Mouse (Mus musculus): ENCODE data around the gene Zbtb16.

The Zbtb16 gene

DNA sequence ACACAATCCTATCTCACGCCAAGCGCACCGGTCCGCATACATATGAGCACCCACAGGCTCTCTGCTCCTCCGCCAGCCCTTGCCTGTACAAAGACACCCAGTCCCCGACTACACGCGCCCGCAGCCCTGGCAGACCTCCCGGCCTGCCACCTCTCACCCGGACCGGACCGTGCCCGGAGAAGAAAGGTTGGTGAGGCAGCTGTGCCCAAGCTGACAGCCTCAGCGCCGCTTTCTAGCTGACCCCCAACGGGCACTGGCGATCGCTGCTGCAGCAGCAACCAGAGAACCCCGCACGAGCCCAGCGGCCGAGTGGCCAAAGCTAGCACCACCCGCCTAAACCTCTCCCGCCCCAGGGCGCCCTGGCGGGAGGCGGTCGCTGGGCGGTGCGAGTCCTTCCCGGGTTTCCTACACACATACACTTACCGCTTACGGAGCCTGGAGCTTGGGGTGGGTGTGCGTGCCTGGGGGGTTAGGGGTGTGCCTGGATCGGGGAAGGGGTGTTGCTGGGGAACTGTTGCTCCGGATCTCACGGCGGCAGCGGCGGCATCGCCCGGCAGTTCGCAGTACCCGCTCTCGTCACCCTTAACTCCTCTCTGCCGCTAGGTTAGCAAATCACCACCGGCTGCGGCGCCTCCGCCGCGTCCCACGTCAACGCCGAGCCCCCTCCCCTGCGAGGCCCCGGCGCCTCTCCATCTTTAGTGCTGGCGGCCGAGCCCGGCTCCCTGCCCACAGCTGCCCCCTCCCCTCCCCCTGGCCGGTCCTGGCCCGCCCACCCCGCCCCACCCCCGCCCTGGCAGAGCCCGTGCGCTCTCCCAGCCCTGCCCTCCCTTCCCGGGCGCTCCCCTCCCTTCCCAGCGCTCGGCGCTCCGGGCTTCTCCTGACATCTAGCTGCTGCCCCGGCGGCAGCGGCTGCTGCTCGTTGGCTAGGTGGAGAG lies at the start of gene Zbtb16:
TSS of gene Zbtb16 (minus strand) at position 592 of the 935 bp plus-strand sequence.
- peak within 1 kb of the TSS; percentile 82 for H3K4me3 ChIP-seq (replicated peaks; ENCODE audit: low read length)
- H3K36me3 ChIP-seq (ENCODE audit: insufficient read depth, low read length) = no peaks in the 10 kb centered on the region
- peaks cover 43% of the 10 kb centered on the region for H3K4me1 ChIP-seq (replicated peaks; ENCODE audit: low read depth, low read length)
- TF ChIP-seq POU5F1 (IDR thresholded peaks at IDR 0.05; ENCODE audit: borderline replicate concordance, low read length) (no peak), NANOG (IDR thresholded peaks at IDR 0.05; ENCODE audit: borderline replicate concordance, low read length) (no peak), CTCF (conservative IDR thresholded peaks at IDR 0.05; ENCODE audit: low read length) (no peak)
- no peaks in the 10 kb centered on the region for H3K9me3 ChIP-seq (ENCODE audit: low read length)
- peaks cover 92% of the 10 kb centered on the region for H3K27me3 ChIP-seq (ENCODE audit: insufficient read depth, low read length)

DNA sequence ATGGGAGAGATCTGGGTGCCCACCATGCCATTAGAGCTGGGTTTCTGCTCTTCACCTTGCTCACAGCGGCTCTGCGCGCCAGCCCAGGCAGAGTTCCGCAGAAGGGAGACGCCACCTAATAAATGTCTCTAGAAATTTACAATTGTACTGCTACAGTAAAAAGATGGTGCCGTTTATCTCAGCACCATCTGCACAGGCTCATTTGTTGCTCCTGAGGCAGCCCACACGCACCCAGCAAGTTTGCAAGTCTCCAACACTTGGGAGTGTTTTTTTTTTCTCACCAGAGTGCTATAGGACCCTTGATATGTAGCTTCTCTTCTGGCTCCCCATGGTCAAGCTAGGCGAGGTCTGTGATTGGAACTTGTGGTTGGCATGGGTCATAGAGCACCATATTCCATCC lies 36.9 kb upstream of the Zbtb16 start:
- Histone ChIP-seq H3K27me3 (ENCODE audit: insufficient read depth, low read length) (peaks cover 9% of the 10 kb centered on the region; the same call in 1 of the 2 replicates), H3K4me1 (replicated peaks; ENCODE audit: low read depth, low read length) (no peaks in the 10 kb centered on the region), H3K9me3 (ENCODE audit: low read length) (no peaks in the 10 kb centered on the region), H3K4me3 (replicated peaks; ENCODE audit: low read length) (no peak overlapping the region), H3K36me3 (ENCODE audit: insufficient read depth, low read length) (no peaks in the 10 kb centered on the region)
- TF ChIP-seq NANOG (IDR thresholded peaks at IDR 0.05; ENCODE audit: borderline replicate concordance, low read length) (no peak), CTCF (conservative IDR thresholded peaks at IDR 0.05; ENCODE audit: low read length) (no peak), POU5F1 (IDR thresholded peaks at IDR 0.05; ENCODE audit: borderline replicate concordance, low read length) (no peak)

DNA sequence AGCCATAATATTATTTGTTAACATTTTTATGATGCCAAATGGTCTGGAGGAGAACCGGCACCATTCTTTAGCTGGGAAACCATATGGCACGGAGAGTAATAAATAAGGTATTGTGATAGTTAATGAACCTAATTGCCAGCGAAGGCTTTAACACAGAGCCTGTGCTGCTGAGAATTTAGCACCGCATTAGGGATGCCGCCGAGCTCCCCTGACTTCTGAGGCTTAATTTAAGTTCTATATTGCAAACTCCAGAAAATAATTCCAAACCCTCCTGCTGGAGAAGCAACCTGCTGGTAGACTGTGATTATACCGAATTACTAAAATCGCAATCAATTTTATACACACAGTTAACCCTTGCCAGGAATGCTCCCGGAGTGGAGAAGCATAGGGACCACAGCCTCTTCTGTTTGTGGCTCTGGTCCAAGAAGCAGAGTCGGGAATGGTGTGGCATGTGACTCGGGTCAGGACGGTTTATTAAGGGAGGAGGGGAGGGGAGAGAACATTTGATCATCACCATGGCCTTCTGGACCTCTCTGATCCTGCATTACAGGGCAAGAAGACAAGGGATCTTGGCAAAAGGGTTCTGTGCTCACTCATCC lies 30.6 kb upstream of the Zbtb16 start:
- Histone ChIP-seq H3K4me3 (replicated peaks; ENCODE audit: low read length) (no peak overlapping the region), H3K4me1 (replicated peaks; ENCODE audit: low read depth, low read length) (peaks cover 4% of the 10 kb centered on the region; the same call in 1 of the 2 replicates), H3K9me3 (ENCODE audit: low read length) (no peaks in the 10 kb centered on the region), H3K27me3 (ENCODE audit: insufficient read depth, low read length) (peaks cover 40% of the 10 kb centered on the region), H3K36me3 (ENCODE audit: insufficient read depth, low read length) (no peaks in the 10 kb centered on the region)
- TF ChIP-seq CTCF (conservative IDR thresholded peaks at IDR 0.05; ENCODE audit: low read length) = no peak
- TF ChIP-seq POU5F1 (IDR thresholded peaks at IDR 0.05; ENCODE audit: borderline replicate concordance, low read length) = no peak
- no peak for TF ChIP-seq NANOG (IDR thresholded peaks at IDR 0.05; ENCODE audit: borderline replicate concordance, low read length)

DNA sequence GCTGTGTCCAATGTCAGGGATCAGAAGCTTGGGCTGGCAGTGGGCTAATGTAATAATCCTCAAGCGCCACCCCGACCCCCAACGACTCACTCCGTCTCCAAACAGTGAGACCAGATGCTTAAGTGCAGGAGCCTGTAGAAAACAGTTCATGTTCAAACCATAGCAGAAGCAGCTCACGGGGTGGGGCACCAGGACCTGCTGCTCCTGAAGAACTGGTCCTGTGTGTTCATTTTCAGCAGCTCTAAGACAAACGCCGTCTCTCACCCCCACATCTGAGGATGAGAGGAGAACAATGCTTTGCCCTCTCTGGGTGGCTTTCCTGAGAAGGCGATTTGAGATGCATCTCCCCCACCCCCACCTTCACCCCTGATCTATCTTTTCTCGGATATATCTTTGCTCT lies 29.2 kb upstream of the Zbtb16 start:
- Histone ChIP-seq H3K4me1 (replicated peaks; ENCODE audit: low read depth, low read length) (peaks cover 12% of the 10 kb centered on the region), H3K4me3 (replicated peaks; ENCODE audit: low read length) (no peak overlapping the region), H3K9me3 (ENCODE audit: low read length) (no peaks in the 10 kb centered on the region), H3K36me3 (ENCODE audit: insufficient read depth, low read length) (no peaks in the 10 kb centered on the region), H3K27me3 (ENCODE audit: insufficient read depth, low read length) (peaks cover 38% of the 10 kb centered on the region)
- TF ChIP-seq POU5F1 (IDR thresholded peaks at IDR 0.05; ENCODE audit: borderline replicate concordance, low read length) = no peak
- TF ChIP-seq NANOG (IDR thresholded peaks at IDR 0.05; ENCODE audit: borderline replicate concordance, low read length) = no peak
- no peak for TF ChIP-seq CTCF (conservative IDR thresholded peaks at IDR 0.05; ENCODE audit: low read length)

DNA sequence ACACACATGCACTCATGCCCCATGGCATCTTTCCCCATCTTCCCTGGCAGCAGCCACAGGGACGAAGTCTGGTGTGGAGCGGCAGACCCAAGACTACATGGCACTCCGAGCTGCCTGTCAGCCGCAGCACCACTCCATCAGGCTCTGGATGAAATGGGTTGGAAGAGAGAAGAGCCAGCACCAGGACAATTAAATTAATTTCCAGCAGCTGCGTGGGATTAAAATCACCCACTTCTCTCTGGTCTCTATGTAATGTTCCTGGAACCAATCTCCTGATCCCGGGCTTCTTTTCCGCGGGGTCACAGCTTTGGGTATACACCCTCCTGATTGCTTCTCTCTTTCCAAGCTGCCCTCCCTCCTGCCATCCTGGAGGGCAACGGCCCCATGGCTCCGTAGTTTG lies 25.5 kb upstream of the Zbtb16 start:
- Histone ChIP-seq H3K4me1 (replicated peaks; ENCODE audit: low read depth, low read length) (peaks cover 17% of the 10 kb centered on the region), H3K27me3 (ENCODE audit: insufficient read depth, low read length) (peaks cover 23% of the 10 kb centered on the region), H3K4me3 (replicated peaks; ENCODE audit: low read length) (no peak overlapping the region), H3K36me3 (ENCODE audit: insufficient read depth, low read length) (no peaks in the 10 kb centered on the region), H3K9me3 (ENCODE audit: low read length) (no peaks in the 10 kb centered on the region)
- TF ChIP-seq POU5F1 (IDR thresholded peaks at IDR 0.05; ENCODE audit: borderline replicate concordance, low read length) (no peak), CTCF (conservative IDR thresholded peaks at IDR 0.05; ENCODE audit: low read length) (no peak), NANOG (IDR thresholded peaks at IDR 0.05; ENCODE audit: borderline replicate concordance, low read length) (no peak)

DNA sequence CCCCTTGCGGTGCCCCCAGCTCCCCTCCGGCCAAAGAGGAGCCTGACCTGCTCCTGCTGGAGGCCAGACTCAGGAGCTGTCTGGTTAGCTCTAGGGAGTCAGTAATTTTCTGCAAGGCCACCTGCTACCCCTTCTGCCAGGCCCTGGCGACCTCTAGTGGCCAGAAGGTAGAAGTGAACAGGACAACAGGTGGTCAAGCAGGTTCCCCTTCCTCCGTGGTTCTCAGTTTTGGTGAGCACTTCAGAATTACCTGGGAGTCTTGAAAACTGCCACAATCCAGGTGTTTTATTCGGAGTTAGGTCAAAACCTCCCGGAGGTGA lies 24.5 kb upstream of the Zbtb16 start:
- TF ChIP-seq NANOG (IDR thresholded peaks at IDR 0.05; ENCODE audit: borderline replicate concordance, low read length) (no peak), CTCF (conservative IDR thresholded peaks at IDR 0.05; ENCODE audit: low read length) (peak; percentile 88)
- Histone ChIP-seq H3K27me3 (ENCODE audit: insufficient read depth, low read length) (peaks cover 24% of the 10 kb centered on the region), H3K9me3 (ENCODE audit: low read length) (no peaks in the 10 kb centered on the region), H3K4me3 (replicated peaks; ENCODE audit: low read length) (no peak overlapping the region), H3K36me3 (ENCODE audit: insufficient read depth, low read length) (no peaks in the 10 kb centered on the region), H3K4me1 (replicated peaks; ENCODE audit: low read depth, low read length) (peaks cover 15% of the 10 kb centered on the region)

DNA sequence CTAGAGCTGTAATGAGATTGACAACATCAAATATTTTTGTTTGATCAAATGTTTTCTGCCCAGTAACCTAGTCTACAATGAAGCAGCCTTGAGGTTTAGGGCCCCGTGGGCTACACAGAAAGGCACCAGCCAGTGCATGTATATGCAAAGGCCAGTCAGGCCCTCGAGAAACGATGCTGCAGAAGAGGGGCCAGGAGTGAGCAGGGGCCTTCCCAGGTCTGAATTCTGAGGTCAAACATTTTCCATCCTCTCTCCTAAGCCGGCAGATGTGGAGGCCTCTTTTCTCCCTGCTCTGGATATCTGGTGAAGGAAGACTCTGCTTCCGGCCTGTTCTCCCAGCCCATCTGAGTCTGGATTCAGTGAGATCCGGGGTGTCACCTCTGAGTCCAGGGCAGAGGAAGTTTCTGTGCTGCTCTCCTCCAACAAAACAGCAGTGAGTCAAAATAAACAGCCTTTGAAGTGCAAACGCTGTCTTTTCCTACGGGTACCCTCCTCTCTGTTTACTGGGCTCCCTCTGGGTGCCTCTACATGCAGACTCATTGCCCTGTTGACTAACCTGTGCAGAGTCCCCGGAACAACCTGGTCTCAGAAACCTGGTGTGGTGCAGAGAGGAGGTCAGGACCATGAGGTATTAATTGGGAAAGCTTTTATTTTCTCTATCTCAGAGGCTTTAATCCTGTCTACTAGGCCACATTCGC lies 24.0 kb upstream of the Zbtb16 start:
- H3K36me3 ChIP-seq (ENCODE audit: insufficient read depth, low read length) = no peaks in the 10 kb centered on the region
- no peaks in the 10 kb centered on the region for H3K9me3 ChIP-seq (ENCODE audit: low read length)
- peaks cover 13% of the 10 kb centered on the region for H3K4me1 ChIP-seq (replicated peaks; ENCODE audit: low read depth, low read length)
- H3K27me3 ChIP-seq (ENCODE audit: insufficient read depth, low read length) = peaks cover 26% of the 10 kb centered on the region
- no peak for TF ChIP-seq NANOG (IDR thresholded peaks at IDR 0.05; ENCODE audit: borderline replicate concordance, low read length)
- no peak for TF ChIP-seq POU5F1 (IDR thresholded peaks at IDR 0.05; ENCODE audit: borderline replicate concordance, low read length)
- no peak for TF ChIP-seq CTCF (conservative IDR thresholded peaks at IDR 0.05; ENCODE audit: low read length)
- H3K4me3 ChIP-seq (replicated peaks; ENCODE audit: low read length) = no peak overlapping the region

DNA sequence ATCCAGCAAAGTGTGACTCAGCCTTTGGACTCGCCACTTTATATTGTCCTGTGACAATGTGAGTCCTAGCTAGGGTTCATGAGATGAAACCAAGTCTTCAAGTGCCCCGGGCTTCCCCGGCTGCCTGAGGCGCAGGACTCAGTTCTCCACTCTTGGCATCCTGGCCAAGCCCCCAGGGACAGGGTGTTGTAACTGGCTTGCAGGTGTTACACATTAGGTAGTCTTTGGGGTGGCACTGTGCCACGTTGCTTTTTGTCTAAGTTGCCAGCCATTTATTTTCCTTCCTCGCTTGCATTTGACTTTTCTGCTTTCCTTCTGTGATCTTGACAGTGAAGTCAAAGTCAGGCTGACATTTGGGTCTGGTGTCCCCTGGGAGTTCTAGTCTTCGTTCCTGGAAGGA lies 21.9 kb upstream of the Zbtb16 start:
- TF ChIP-seq CTCF (conservative IDR thresholded peaks at IDR 0.05; ENCODE audit: low read length) (no peak), NANOG (IDR thresholded peaks at IDR 0.05; ENCODE audit: borderline replicate concordance, low read length) (no peak), POU5F1 (IDR thresholded peaks at IDR 0.05; ENCODE audit: borderline replicate concordance, low read length) (no peak)
- Histone ChIP-seq H3K27me3 (ENCODE audit: insufficient read depth, low read length) (peaks cover 31% of the 10 kb centered on the region), H3K4me1 (replicated peaks; ENCODE audit: low read depth, low read length) (peaks cover 13% of the 10 kb centered on the region), H3K9me3 (ENCODE audit: low read length) (no peaks in the 10 kb centered on the region), H3K36me3 (ENCODE audit: insufficient read depth, low read length) (no peaks in the 10 kb centered on the region), H3K4me3 (replicated peaks; ENCODE audit: low read length) (no peak overlapping the region)
